Mouse (Mus musculus) lung, adult 2 months (tissue): Measurements from ENCODE around the gene Plrg1.

Experiments used
- CTCF ChIP-seq: fragments of 200-500 bp; IDR thresholded peaks from 2 replicates; pipeline ENCODE4 v1.5.1; 2011; ENCODE audit warnings: mild to moderate bottlenecking, low read length, control low read depth; ENCODE audit not compliant: insufficient read depth
- POLR2A ChIP-seq: fragments of 200-500 bp; IDR thresholded peaks from 2 replicates; pipeline ENCODE4 v1.6.1; 2011; ENCODE audit warnings: low read depth, mild to moderate bottlenecking, control low read depth, low read length, borderline replicate concordance; ENCODE audit errors: extremely low read depth

DNA sequence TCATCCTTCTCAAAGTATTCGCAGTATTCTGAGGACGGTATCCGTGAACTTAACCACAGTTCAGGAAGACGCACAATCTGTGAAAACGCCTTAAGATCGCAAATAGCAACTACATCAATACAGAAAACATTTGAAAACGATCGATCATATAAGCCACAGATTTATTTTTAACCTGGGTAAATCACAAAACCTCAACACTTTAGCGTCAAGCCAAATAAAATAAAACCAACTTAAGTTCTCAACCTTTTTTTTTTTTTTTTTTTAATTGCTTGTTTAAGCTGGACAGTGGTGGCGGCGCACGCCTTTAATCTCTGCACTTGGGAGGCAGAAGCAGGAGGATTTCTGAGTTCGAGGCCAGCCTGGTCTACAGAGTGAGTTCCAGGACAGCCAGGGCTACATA lies 563 bp upstream of the Plrg1 start:
- TF ChIP-seq CTCF (no peak), POLR2A (no peak)
